Mouse (Mus musculus) embryonic fibroblast, embryonic 13.5 days (primary cell): ENCODE data around the gene Bin2. TPM values are rescaled to one million over a fixed set of nuclear protein-coding genes. Genes with fewer than 3 reads are reported as not detected.
A peak's percentile ranks its signal among the peaks of the same experiment; 100 is the strongest.

Source experiments
- H3K27ac ChIP-seq: 2 replicates; pipeline ENCODE4 v1.5.1; 2012; ENCODE audit warnings: low read length, control low read depth, inconsistent platforms; ENCODE audit not compliant: insufficient read depth
- H3K4me1 ChIP-seq: 2 replicates; pipeline ENCODE4 v1.6.1; 2011; ENCODE audit warnings: low read length; ENCODE audit not compliant: control insufficient read depth, insufficient read depth
- H3K4me3 ChIP-seq: 2 replicates; pipeline ENCODE4 v1.5.1; 2011; ENCODE audit warnings: mild to moderate bottlenecking, control low read depth, low read length; ENCODE audit not compliant: insufficient read depth
- CTCF ChIP-seq: IDR thresholded peaks from 2 replicates; pipeline ENCODE4 v1.5.1; 2011; ENCODE audit warnings: mild to moderate bottlenecking, control low read depth, low read length, moderate library complexity, borderline replicate concordance; ENCODE audit not compliant: insufficient read depth
- POLR2A ChIP-seq: IDR thresholded peaks from 2 replicates; pipeline ENCODE4 v1.6.1; 2011; ENCODE audit warnings: low read depth, mild to moderate bottlenecking, control low read depth, low read length, moderate library complexity
- polyA plus RNA-seq: library from polyadenylated mRNA; stranded (reverse); fragments of >200 nt; gene quantifications from 2 replicates; pipeline ENCODE4 v1.2.4, GENCODE M21; 2011; ENCODE audit warnings: low read depth; ENCODE audit not compliant: missing spikeins, insufficient read length

Gene Bin2
- polyA plus RNA-seq, 1 experiment: 1.2 TPM

GRCm38 (mm10) chr15:100683041-100683440 lies 13.7 kb upstream of the Bin2 start:
- H3K27ac ChIP-seq: no peak overlapping the region
- H3K4me1 ChIP-seq: peaks cover 8% of the 10 kb centered on the region; the same call in 1 of the 2 replicates
- TF ChIP-seq CTCF (peak; percentile 83; the same call in 1 of the 2 replicates), POLR2A (no peak)
- H3K4me3 ChIP-seq: no peak overlapping the region

GRCm38 (mm10) chr15:100681770-100682169 lies 12.4 kb upstream of the Bin2 start:
- TF ChIP-seq POLR2A: no peak
- no peak for TF ChIP-seq CTCF
- H3K4me3 ChIP-seq: no peak overlapping the region
- H3K27ac ChIP-seq: no peak overlapping the region
- H3K4me1 ChIP-seq: peaks cover 2% of the 10 kb centered on the region; the same call in 1 of the 2 replicates

GRCm38 (mm10) chr15:100680381-100680780 lies 11.0 kb upstream of the Bin2 start:
- no peak overlapping the region for H3K27ac ChIP-seq
- no peaks in the 10 kb centered on the region for H3K4me1 ChIP-seq
- TF ChIP-seq CTCF: no peak
- no peak for TF ChIP-seq POLR2A
- H3K4me3 ChIP-seq: no peak overlapping the region

GRCm38 (mm10) chr15:100679005-100679404 lies 9.7 kb upstream of the Bin2 start:
- TF ChIP-seq CTCF (no peak), POLR2A (no peak)
- no peak overlapping the region for H3K4me3 ChIP-seq

GRCm38 (mm10) chr15:100678581-100678980 lies 9.2 kb upstream of the Bin2 start:
- Histone ChIP-seq H3K4me3 (no peak overlapping the region), H3K27ac (no peak overlapping the region), H3K4me1 (no peaks in the 10 kb centered on the region)
- no peak for TF ChIP-seq POLR2A
- TF ChIP-seq CTCF: no peak

More at GRCm38 (mm10) chr15:100679005-100679404, 9.7 kb upstream of the Bin2 start:
- H3K27ac ChIP-seq: no peak overlapping the region
- no peaks in the 10 kb centered on the region for H3K4me1 ChIP-seq

DNA sequence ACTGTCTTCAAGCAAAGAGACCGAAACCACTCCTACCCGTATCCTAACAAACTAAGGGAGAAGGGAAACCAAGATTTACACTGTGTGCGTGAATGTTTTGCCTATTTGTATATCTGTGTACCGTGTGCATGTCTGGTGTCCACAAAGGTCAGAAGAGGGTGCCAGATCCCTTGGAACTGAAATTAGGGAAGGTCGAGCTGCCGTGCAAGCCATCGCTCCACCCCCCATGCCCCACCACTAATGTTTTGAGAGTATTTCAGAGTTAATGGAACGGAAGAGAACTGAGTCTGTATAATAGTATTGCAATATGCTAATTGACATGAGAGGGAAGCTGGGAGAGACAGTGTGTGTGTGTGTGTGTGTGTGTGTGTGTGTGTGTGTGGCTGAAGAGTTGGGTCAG lies 8.3 kb upstream of the Bin2 start:
- Histone ChIP-seq H3K4me3 (no peak overlapping the region), H3K27ac (no peak overlapping the region), H3K4me1 (no peaks in the 10 kb centered on the region)
- no peak for TF ChIP-seq CTCF
- TF ChIP-seq POLR2A: no peak

DNA sequence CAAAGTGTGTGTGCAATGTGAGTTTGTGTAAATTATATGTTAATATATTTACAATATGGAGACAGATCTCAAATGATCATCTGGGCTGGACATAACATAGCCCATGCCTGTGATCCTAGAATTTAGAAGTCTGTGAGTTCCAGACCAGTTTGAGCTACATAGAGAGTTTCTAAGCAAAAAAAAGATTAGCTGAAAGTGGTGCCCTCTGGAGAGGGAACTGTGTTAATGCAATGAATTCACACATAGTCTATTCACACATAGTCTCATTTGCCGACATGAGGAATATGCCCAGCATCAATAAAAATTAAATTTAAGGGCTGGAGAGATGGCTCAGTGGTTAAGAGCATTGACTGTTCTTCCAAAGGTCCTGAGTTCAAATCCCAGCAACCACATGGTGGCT lies 7.2 kb upstream of the Bin2 start:
- no peaks in the 10 kb centered on the region for H3K4me1 ChIP-seq
- H3K4me3 ChIP-seq: no peak overlapping the region
- no peak for TF ChIP-seq POLR2A
- H3K27ac ChIP-seq: no peak overlapping the region

- Histone ChIP-seq H3K4me1 (no peaks in the 10 kb centered on the region), H3K4me3 (no peak overlapping the region), H3K27ac (no peak overlapping the region)
These were observed 6.1 kb upstream of the Bin2 start for GRCm38 (mm10) chr15:100675486-100675885.

GRCm38 (mm10) chr15:100674566-100674965 lies 5.2 kb upstream of the Bin2 start:
- no peaks in the 10 kb centered on the region for H3K4me1 ChIP-seq
- no peak overlapping the region for H3K4me3 ChIP-seq
- no peak for TF ChIP-seq POLR2A
- no peak for TF ChIP-seq CTCF
- H3K27ac ChIP-seq: no peak overlapping the region

More at GRCm38 (mm10) chr15:100675486-100675885, 6.1 kb upstream of the Bin2 start:
- TF ChIP-seq CTCF: no peak
- TF ChIP-seq POLR2A: no peak

GRCm38 (mm10) chr15:100673585-100674391 lies 4.4 kb upstream of the Bin2 start:
- Histone ChIP-seq H3K27ac (no peak overlapping the region), H3K4me1 (no peaks in the 10 kb centered on the region), H3K4me3 (no peak overlapping the region)
- TF ChIP-seq POLR2A (no peak), CTCF (no peak)

DNA sequence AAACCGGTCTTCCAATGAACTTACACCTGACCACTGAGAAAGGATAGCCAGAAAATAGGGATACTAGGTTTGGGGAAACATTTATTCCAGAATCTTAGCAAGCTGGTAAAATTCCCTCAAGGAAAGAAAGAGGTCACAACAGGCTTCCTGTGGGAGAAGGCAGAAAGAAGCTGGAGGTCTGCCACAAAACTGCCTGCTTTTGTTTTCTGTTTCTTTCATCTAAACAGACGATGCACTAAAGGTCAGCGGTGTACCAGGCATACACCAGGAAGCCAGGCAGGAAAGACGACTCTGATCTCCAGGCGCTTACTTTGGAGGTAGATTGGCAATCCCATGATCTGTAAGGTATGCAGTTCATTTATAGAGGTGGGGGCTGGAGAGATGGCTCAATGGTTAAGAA lies 1.5 kb upstream of the Bin2 start:
- no peak for TF ChIP-seq POLR2A
- no peak for TF ChIP-seq CTCF
- Histone ChIP-seq H3K4me1 (no peaks in the 10 kb centered on the region), H3K4me3 (no peak overlapping the region), H3K27ac (no peak overlapping the region)
